Mouse (Mus musculus): ENCODE measurements at regions not wholly inside any gene's neighbourhood (a gene's known extent, or its start where the extent isn't known, plus 50 kb on each side); places are given as distances from the start of the nearest gene placed in this dataset.

GRCm38 (mm10) chr13:63627184-63627893 is 53.9 kb upstream of the Ptch1 start:
- Histone ChIP-seq H3K4me3 (ENCODE audit: low read depth, low read length) (peak overlapping the region; percentile 17; the same call in 1 of the 2 replicates), H3K36me3 (ENCODE audit: insufficient read depth, low read length) (no peaks in the 10 kb centered on the region), H3K9ac (replicated peaks; ENCODE audit: low read depth) (no peak overlapping the region), H3K27ac (ENCODE audit: low read length) (no peak overlapping the region), H3K4me2 (replicated peaks; ENCODE audit: low read depth, low read length) (no peak overlapping the region; the same call in 1 of the 2 replicates), H3K4me1 (ENCODE audit: insufficient read depth, low read depth, low read length) (no peaks in the 10 kb centered on the region), H3K27me3 (replicated peaks; ENCODE audit: insufficient read depth, low read length) (no peaks in the 10 kb centered on the region), H3K9me3 (ENCODE audit: low read length) (no peaks in the 10 kb centered on the region)
- ATAC-seq (no peak), DNase-seq (ENCODE audit: low spot score) (peak; percentile 19)
- 49% methylated on average over 20 of the region's 20 CpGs for WGBS
- no peak for TF ChIP-seq CTCF (IDR thresholded peaks at IDR 0.05)
- no peak for TF ChIP-seq EP300 (IDR thresholded peaks at IDR 0.05)

- Histone ChIP-seq H3K27ac (ENCODE audit: low read length) (no peak overlapping the region), H3K4me3 (ENCODE audit: low read depth, low read length) (peak overlapping the region; percentile 17; the same call in 1 of the 2 replicates), H3K4me2 (replicated peaks; ENCODE audit: low read depth, low read length) (no peak overlapping the region), H3K9me3 (ENCODE audit: low read length) (no peaks in the 10 kb centered on the region), H3K27me3 (replicated peaks; ENCODE audit: insufficient read depth, low read length) (no peaks in the 10 kb centered on the region), H3K4me1 (ENCODE audit: insufficient read depth, low read depth, low read length) (no peaks in the 10 kb centered on the region), H3K9ac (replicated peaks; ENCODE audit: low read depth) (no peak overlapping the region), H3K36me3 (ENCODE audit: insufficient read depth, low read length) (no peaks in the 10 kb centered on the region)
- DNase-seq (ENCODE audit: low spot score) (no peak), ATAC-seq (no peak)
- no peak for TF ChIP-seq CTCF (IDR thresholded peaks at IDR 0.05)
- TF ChIP-seq EP300 (IDR thresholded peaks at IDR 0.05), result no peak
- WGBS, result 89% methylated on average over 4 of the region's 4 CpGs
Observed at GRCm38 (mm10) chr13:63627894-63628287, 54.5 kb upstream of the Ptch1 start.

GRCm38 (mm10) chr13:63631771-63632347 is 58.5 kb upstream of the Ptch1 start:
- Histone ChIP-seq H3K4me2 (replicated peaks; ENCODE audit: low read depth, low read length) (no peak overlapping the region), H3K4me1 (ENCODE audit: insufficient read depth, low read depth, low read length) (no peaks in the 10 kb centered on the region), H3K36me3 (ENCODE audit: insufficient read depth, low read length) (no peaks in the 10 kb centered on the region), H3K9ac (replicated peaks; ENCODE audit: low read depth) (no peak overlapping the region), H3K4me3 (ENCODE audit: low read depth, low read length) (no peak overlapping the region), H3K9me3 (ENCODE audit: low read length) (no peaks in the 10 kb centered on the region), H3K27me3 (replicated peaks; ENCODE audit: insufficient read depth, low read length) (no peaks in the 10 kb centered on the region), H3K27ac (ENCODE audit: low read length) (no peak overlapping the region)
- ATAC-seq (no peak), DNase-seq (ENCODE audit: low spot score) (no peak)
- WGBS, result 57% methylated on average over 5 of the region's 5 CpGs
- TF ChIP-seq CTCF (IDR thresholded peaks at IDR 0.05) (no peak), EP300 (IDR thresholded peaks at IDR 0.05) (no peak)

- Histone ChIP-seq H3K9ac (replicated peaks; ENCODE audit: low read depth) (no peak overlapping the region), H3K27ac (ENCODE audit: low read length) (no peak overlapping the region), H3K4me2 (replicated peaks; ENCODE audit: low read depth, low read length) (no peak overlapping the region), H3K9me3 (ENCODE audit: low read length) (no peaks in the 10 kb centered on the region), H3K4me1 (ENCODE audit: insufficient read depth, low read depth, low read length) (no peaks in the 10 kb centered on the region), H3K27me3 (replicated peaks; ENCODE audit: insufficient read depth, low read length) (no peaks in the 10 kb centered on the region), H3K36me3 (ENCODE audit: insufficient read depth, low read length) (no peaks in the 10 kb centered on the region), H3K4me3 (ENCODE audit: low read depth, low read length) (no peak overlapping the region)
- TF ChIP-seq EP300 (IDR thresholded peaks at IDR 0.05) (no peak), CTCF (IDR thresholded peaks at IDR 0.05) (no peak)
- no peak for ATAC-seq
- WGBS, result 67% methylated on average over 2 of the region's 2 CpGs
- DNase-seq (ENCODE audit: low spot score), result no peak
Observed at GRCm38 (mm10) chr13:63634294-63634693, 60.9 kb upstream of the Ptch1 start.

GRCm38 (mm10) chr13:63641649-63642226 is 68.3 kb upstream of the Ptch1 start:
- DNase-seq (ENCODE audit: low spot score) (no peak), ATAC-seq (no peak)
- no peak overlapping the region for H3K9ac ChIP-seq (replicated peaks; ENCODE audit: low read depth)

GRCm38 (mm10) chr13:63642617-63643016 is 69.2 kb upstream of the Ptch1 start:
- Histone ChIP-seq H3K9me3 (ENCODE audit: low read length) (no peaks in the 10 kb centered on the region), H3K9ac (replicated peaks; ENCODE audit: low read depth) (no peak overlapping the region), H3K4me3 (ENCODE audit: low read depth, low read length) (no peak overlapping the region), H3K36me3 (ENCODE audit: insufficient read depth, low read length) (no peaks in the 10 kb centered on the region), H3K27ac (ENCODE audit: low read length) (peak overlapping the region; percentile 91), H3K4me2 (replicated peaks; ENCODE audit: low read depth, low read length) (peak overlapping the region; percentile 31; the same call in 1 of the 2 replicates), H3K4me1 (ENCODE audit: insufficient read depth, low read depth, low read length) (0 out of 2 replicates have a peak, but pooled peaks cover 5% of the 10 kb centered on the region), H3K27me3 (replicated peaks; ENCODE audit: insufficient read depth, low read length) (no peaks in the 10 kb centered on the region)
- DNase-seq (ENCODE audit: low spot score) (peak; percentile 94), ATAC-seq (peak; percentile 94)
- 28% methylated on average over 5 of the region's 5 CpGs for WGBS
- TF ChIP-seq EP300 (IDR thresholded peaks at IDR 0.05) (peak; percentile 93), CTCF (IDR thresholded peaks at IDR 0.05) (no peak)

More at GRCm38 (mm10) chr13:63641649-63642226, 68.3 kb upstream of the Ptch1 start:
- Histone ChIP-seq H3K4me1 (ENCODE audit: insufficient read depth, low read depth, low read length) (0 out of 2 replicates have a peak, but pooled peaks cover 5% of the 10 kb centered on the region), H3K27me3 (replicated peaks; ENCODE audit: insufficient read depth, low read length) (no peaks in the 10 kb centered on the region), H3K36me3 (ENCODE audit: insufficient read depth, low read length) (no peaks in the 10 kb centered on the region), H3K9me3 (ENCODE audit: low read length) (no peaks in the 10 kb centered on the region), H3K4me3 (ENCODE audit: low read depth, low read length) (no peak overlapping the region), H3K27ac (ENCODE audit: low read length) (no peak overlapping the region), H3K4me2 (replicated peaks; ENCODE audit: low read depth, low read length) (no peak overlapping the region)
- TF ChIP-seq EP300 (IDR thresholded peaks at IDR 0.05), result no peak
- TF ChIP-seq CTCF (IDR thresholded peaks at IDR 0.05), result no peak
- 28% methylated on average over 12 of the region's 12 CpGs for WGBS

Measured in lung, postnatal 0 days (tissue).